Mouse (Mus musculus): ENCODE data around the gene Cyp4x1.

GRCm38 (mm10) chr4:115057674-115058316 is 76.3 kb downstream of the Cyp4x1 start:
- TF ChIP-seq POLR2A (IDR thresholded peaks at IDR 0.05; ENCODE audit: control insufficient read depth, low read depth, low read length) (no peak), CTCF (IDR thresholded peaks at IDR 0.05; ENCODE audit: control insufficient read depth, insufficient read depth, insufficient replicate concordance, low read depth, low read length) (no peak)
